Mouse (Mus musculus) liver, adult (tissue): Measurements from ENCODE around the gene Mitf.

Experiments
- GATA4 ChIP-seq: IDR thresholded peaks from 2 replicates; pipeline ENCODE4 v1.6.1; 2014; ENCODE audit warnings: mild to moderate bottlenecking, low read length; ENCODE audit not compliant: insufficient replicate concordance

Mitf gene

DNA sequence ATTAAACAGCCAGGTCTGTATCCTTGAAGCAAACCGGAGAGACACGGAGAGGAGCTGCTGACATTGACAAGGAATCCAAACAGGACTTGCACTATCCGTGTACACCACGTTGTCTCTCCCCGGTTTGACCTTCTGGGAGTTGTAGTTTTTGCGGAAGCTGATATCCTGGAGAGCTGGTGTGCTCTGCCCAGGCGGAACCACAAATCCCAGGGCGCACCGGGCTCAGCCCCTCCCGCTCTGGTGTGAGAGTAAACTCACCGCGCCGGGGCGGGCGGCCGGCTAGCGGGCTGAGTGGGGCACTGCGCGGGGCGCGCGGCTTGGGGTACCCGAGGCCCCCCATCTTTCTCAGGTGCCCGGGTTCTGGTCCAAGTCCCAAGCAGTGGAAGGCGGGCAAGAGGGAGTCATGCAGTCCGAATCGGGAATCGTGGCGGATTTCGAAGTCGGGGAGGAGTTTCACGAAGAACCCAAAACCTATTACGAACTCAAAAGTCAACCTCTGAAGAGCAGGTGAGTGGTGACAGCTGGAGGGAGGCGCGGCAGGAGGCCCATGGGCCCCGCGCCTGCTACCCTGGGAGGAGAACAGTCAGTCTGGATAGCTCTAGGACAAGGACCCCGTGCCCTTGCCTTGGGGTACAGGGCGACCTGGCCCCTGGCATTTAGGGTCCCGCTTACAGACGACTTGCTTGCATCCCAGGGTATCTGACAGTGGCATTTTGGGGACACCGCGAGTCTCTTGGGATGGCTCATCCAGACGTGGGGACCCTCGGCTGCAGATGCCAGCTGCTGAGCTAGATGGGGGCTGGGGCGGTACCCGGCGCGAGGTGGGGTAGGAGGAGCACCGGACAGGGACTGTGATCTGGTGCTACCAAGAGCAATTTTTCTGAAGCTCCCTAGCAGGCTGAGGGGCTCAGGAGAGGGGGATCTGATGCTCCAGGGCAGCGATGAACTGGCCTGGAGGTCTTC, at the start of gene Mitf:
TSS of gene Mitf (plus strand) at position 272 of the 963 bp plus-strand sequence.
- TF ChIP-seq GATA4 = no peak

DNA sequence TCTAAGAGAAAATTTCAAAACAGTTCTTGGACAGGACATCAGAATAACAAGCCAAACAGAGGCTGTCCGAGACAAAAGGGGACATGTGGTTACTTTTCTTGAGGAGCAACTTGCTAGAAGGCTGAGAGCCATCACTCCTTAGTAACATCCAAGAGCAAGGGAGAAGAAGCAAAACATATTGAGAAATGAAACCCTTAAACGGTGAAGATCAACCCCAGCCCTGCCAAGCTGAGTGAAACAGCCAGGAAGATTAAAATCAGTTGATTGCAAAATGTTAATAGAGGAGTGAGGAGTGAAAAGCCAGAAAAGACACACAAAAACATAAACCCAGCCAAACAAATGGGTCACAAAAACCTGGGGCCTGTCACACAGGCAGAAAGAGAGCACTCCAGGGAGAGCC, 49.5 kb upstream of the Mitf start:
- peak; percentile 16; the same call in 1 of the 2 replicates for TF ChIP-seq GATA4

DNA sequence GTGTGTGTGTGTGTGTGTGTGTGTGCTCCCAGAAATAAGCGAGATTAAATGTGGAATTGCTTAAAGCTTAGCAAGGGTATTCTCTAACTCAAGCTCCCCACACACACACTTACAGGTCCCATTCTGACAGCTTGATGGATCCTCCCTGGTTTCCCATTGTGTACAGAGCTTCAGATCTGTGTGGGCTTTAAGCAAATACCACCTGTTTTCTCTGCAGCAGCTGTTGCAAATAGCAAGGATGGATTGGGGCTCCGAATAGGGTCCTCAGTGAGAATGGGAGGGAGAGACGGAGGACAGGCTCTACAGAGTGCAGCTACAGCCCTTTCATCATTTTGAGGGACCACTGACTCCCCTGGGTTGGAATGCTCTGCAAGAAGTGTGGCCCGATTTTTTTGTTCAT, 48.0 kb upstream of the Mitf start:
- TF ChIP-seq GATA4 = no peak

DNA sequence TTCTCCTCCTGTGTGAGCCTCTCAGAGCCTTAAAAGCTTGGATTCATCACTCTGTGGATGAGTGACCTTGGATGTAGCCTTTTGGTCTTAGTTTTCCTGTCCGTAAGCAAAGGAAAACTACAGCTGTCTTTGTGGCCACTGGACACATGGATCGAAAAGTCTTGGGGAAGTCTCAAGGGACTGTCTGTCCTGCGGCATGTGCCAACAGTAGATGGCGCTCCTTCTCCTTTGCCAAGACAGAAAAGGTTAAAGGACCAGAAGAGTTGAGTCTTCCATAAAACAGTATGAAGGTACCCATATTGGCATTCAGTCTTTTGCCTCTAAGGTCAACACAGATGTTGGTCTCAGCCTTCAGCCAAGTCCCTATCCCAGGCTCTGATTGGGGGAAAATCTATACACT, 47.6 kb upstream of the Mitf start:
- TF ChIP-seq GATA4 = no peak

DNA sequence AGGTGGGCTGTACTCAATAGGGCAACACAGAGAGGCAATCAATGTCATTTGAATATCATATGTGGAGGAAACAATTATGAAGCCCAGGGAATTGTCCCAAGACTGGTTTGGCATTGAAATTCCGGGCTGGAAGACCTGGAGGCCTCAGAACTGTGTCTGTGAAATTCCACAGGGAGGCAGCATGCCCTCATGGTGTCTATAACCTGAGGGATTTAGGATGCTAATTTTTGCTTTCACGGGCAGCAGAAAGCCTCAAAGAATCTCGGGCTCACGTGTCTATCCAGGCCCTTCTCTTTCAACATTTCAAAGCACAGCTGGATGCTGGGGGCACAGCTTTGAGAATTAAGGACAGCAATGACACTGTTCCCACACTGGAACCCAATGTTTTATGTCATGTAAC, 45.5 kb upstream of the Mitf start:
- TF ChIP-seq GATA4 = no peak

DNA sequence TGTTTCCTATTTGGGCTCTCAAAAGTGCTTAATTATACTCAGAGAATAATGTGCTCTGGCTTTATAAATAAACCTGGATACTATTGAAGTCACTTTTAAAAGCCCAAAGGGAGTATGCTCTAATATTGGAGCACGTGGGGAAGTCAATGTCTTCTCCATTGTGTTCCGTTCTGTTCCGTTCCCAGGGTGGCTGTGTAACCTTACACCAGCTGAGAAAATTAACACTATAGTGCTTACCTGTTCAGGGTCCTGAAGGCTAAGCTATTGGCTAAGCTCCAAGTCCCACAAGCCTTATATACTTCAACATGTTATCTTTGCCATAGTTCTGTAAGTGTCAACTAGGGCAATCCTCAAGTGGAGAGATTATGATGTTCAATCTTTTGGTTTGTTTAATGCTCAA, 42.9 kb upstream of the Mitf start:
- no peak for TF ChIP-seq GATA4

DNA sequence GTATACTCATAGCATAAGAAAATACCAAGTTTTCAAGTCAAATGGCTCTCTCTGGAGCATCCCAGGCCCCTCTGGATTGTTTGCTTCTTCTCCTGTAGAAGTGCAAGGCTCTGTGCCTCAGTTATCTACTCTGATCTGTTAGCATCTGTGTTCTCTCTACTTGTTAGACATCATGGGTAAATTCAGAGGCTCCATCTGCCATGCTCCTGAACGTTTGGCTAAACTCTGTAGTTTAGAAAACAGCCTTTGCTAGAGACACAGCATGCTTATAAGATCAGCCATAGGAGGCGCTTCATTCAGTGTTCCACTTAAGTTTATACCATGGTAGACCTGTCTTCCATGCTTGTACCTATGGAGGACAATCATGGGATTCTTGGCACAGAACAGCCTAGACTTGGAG, 39.0 kb upstream of the Mitf start:
- TF ChIP-seq GATA4 = no peak

DNA sequence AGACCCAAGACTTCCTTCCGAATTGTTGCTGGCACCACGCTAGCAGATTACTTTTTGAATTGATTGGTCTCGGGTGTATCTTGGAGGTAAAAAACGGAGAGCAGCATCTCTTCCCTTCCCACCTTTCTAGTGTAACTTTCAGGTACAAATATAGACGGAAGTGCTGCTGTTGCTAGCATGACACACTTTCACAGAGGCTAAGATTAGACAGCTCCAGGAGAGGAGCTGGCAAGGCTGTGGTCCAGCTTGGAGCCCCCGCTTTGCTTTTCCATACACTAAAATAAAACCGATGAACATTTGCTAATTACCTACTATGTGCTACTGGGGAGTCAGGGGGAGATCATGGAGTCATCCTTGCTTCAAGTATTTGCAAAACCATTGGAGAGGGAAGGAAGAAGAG, 37.3 kb upstream of the Mitf start:
- TF ChIP-seq GATA4 = no peak

DNA sequence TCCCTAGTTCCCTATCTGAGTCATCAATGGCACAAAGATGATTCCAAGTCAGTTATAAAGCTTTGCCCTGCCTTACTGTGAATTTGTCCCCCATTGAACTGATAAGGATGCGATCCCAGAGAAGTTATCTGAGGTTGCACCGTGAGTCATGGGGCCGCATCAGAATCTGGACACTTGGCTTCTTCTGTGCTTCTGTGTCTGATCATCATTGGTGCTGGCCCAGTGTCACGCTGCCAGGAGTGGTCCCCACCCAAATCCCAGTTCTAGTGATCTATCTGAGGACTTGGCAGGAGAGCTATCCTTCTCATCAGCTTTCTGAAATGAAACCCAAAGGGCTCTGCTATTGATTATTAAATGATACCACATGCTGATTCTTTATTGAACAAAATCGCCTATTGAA, 25.5 kb upstream of the Mitf start:
- no peak for TF ChIP-seq GATA4

DNA sequence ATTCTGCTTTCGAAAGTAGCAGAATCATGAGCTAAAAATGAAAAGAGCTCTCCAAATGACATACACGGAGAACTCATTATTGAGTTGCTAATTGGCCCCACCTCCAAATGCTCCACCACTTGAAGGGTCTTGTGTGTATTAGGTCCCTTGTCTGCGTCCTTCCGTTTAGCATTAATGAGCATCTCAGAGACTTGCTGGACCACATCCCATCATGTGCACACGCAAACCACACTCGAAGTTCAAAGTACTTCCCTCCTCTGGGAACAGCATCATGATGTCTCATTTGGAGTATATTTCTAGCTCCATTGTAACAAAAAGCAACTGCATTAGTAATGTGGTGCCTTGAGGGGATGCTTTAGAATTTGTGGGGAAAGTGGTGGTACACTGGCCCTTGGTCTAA, 24.6 kb upstream of the Mitf start:
- TF ChIP-seq GATA4 = no peak

DNA sequence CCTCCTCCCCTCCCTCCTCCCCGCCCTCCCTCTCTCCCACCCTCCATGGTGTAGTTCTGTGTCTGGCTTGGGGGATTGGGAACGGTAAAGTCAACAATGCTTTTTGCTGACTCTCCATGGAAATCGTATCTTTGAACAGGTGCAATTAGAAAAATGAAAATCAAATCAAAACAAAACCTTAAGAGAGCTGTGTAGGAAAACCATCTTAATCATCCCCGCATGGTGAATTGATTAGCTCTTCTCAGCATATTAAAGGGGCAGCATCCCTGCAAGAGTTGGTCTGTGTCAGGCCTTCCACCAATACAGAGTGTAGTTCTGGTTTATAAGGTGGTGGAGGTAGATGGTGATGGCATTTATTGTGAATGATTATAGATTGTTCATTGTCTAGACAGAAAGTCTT, 20.0 kb upstream of the Mitf start:
- no peak for TF ChIP-seq GATA4

DNA sequence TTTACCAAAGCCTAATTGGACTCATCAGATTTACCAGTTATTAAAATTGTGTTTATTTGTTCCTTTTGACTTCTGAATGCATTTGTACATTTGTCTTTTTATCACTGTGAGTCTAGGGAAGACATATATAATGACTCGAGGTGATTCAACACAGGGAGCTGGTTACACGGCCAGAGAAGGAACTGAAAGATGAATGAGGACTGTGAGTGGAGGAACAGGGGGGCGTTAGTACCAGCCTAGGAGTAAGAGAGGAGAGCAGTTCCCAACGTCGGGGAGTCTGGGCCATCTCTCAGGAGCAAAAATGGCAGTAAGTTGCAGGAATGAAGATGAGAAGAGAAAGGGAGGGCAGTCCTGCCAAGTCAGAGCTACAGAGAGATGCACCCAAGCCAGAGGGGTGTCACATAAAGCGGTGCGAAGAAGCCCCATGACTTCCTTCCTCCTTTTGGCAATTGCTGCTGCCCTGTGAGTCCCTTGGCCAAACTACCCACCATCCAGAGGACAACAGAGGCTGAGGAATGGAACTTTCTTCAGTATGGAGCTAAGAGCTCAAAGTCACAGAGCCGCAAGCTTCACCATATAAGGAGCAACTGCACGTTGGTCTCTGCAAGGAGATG, 18.4 kb upstream of the Mitf start:
- no peak for TF ChIP-seq GATA4

DNA sequence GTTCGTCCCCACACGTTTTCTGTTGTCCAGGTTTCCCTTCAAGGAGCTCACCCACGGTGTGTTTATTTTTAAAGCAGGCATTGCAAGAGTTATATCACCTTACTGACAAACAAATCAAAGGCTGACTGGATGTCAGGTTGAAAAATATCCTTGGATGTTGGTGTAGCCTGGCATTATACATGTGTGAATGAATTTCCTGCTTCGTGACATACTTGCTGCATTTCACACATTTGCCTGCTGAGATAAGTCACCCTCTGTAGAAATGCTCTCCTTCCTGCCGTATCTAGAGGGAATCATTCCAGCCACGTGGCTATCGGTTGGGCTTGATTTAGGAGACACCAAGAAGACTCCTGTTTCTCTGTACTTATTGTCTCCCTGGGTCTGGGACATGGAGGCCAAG, 17.2 kb upstream of the Mitf start:
- no peak for TF ChIP-seq GATA4

DNA sequence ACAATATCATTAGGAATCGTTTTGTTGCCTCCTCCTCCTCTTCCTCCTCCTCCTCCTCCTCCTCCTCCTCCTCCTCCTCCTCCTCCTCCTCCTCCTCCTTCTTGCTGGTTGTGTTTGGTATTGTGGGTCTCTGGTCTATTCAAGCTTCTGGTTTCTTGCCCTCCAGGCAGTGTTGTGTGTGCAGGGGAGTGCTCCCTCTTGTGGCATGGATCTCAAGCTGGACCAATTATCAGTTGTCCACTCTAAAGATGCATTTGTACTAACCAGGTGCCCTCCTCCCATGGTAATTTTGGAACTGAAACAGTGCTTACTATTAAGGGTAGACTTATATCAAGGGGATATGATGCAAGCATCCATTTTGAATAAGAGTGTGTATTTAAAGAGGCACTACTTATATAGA, 14.7 kb upstream of the Mitf start:
- TF ChIP-seq GATA4 = no peak

DNA sequence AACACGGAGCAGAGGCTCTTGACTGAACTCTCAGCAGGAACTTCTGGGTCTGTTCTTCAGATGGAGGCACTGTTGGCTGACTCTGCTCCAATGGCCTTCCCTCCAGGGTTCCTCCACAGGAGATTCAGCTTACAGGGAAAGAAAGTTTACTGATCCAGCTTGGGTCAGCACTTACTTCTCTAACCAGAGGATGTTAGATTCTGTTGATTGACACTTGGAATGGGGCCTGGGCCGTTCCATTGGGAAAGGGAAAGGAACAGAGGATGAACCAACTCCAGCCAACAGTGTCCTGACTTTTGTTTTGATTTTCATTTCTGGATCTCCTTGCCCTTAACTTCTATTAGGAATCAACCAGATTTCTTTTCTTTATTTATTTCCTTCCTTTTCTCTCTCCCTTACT, 11.7 kb upstream of the Mitf start:
- TF ChIP-seq GATA4 = no peak

DNA sequence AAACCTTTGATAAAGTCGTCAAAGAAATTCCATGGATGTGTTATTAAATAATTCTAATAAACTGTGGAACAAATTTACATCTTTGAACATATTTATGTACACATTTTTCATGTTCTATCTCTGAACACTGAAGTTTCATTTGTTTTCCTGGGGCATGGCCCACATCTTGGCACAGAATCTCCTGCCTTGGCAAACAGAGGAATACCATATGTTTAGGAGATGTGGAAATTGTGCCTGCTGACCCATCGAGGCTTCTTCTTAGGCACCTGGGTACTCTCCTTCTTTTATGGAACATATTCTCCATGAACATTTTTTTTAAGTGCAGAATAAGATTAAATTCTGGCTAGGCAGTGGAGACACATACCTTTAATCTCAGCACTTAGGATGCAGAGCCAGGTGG, 6.2 kb upstream of the Mitf start:
- TF ChIP-seq GATA4 = no peak
